18 mouse cellular contexts compared by ENCODE assay signal in the genomic region with DNA sequence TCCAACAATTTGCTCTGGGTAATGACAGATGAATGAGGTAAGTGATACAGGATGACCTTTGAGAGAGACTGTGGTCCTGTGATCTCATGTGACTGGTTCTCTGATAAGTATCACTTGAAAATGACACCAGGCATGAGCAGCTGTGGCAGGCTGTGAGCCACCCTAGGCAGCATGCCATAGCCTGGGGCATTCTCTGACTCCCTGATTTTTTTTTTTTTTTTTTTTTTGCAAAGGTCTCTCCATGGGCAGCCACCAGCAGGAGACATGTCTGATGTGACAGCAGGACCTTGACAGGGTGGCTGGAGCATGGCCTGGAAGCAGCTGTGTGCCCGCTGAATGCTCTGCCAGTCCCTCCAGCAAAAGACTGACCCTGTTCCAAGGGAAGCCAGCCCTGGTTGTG.
A peak's percentile ranks its signal among the peaks of the same experiment; 100 is the strongest.
DNase-seq lines count a peak whose midpoint lies in the region; ATAC-seq lines count a peak whose summit lies in the region.
"Had no signal": no experiment of that assay in that cellular context is flagged by ENCODE, and none has a peak within 500 bp of the region (broad histone marks: within the 10 kb centered on the region; RNA-seq: fewer than 3 reads in every experiment).

No protein-coding gene starts in this region.

- intact Hi-C loops in heart, postnatal 25 days (cut with DNase I): loop anchor here (5.0 to 10.0 kb wide), 3 partner anchors 58 to 205 kb away; no protein-coding TSS in a partner anchor

- H3K27ac ChIP-seq in hindbrain, embryonic 15.5 days (replicated peaks): no peak overlapping the region
- no peak overlapping the region for H3K27ac ChIP-seq in hindbrain, embryonic 11.5 days (ENCODE audit: low read depth, low read length)
- H3K27ac ChIP-seq: embryonic facial prominence, embryonic 12.5 days; liver, embryonic 12.5 days; neural tube, embryonic 15.5 days; stomach, postnatal 0 days had no signal

- H3K9ac ChIP-seq in hindbrain, embryonic 15.5 days: no peak overlapping the region
- no peak overlapping the region for H3K9ac ChIP-seq in hindbrain, embryonic 11.5 days (ENCODE audit: low read depth, low read length)
- H3K9ac ChIP-seq: embryonic facial prominence, embryonic 12.5 days; liver, embryonic 12.5 days; neural tube, embryonic 15.5 days had no signal

- H3K4me2 ChIP-seq in hindbrain, embryonic 15.5 days: no peak overlapping the region
- no peak overlapping the region for H3K4me2 ChIP-seq in hindbrain, embryonic 11.5 days (replicated peaks; ENCODE audit: low read depth, low read length)
- H3K4me2 ChIP-seq: embryonic facial prominence, embryonic 12.5 days; liver, embryonic 12.5 days; neural tube, embryonic 15.5 days had no signal

- H3K4me3 ChIP-seq in hindbrain, embryonic 15.5 days: no peak overlapping the region
- no peak overlapping the region for H3K4me3 ChIP-seq in hindbrain, embryonic 11.5 days (ENCODE audit: low read depth, low read length)
- H3K4me3 ChIP-seq: embryonic facial prominence, embryonic 12.5 days; liver, embryonic 12.5 days; neural tube, embryonic 15.5 days had no signal

- H3K36me3 ChIP-seq in hindbrain, embryonic 15.5 days: no peaks in the 10 kb centered on the region
- no peaks in the 10 kb centered on the region for H3K36me3 ChIP-seq in hindbrain, embryonic 11.5 days (ENCODE audit: control insufficient read depth, insufficient read depth, low read length)
- H3K36me3 ChIP-seq: embryonic facial prominence, embryonic 12.5 days; liver, embryonic 12.5 days; neural tube, embryonic 15.5 days had no signal

- no peak for DNase-seq in hindbrain, embryonic 11.5 days (ENCODE audit: low spot score)
- peak; percentile 71 for DNase-seq in heart, adult 8-10 months (ENCODE audit: low spot score)
- DNase-seq in heart, postnatal 25 days (ENCODE audit: low spot score): peak; percentile 3
- DNase-seq in lung, postnatal 36 days: no peak
- DNase-seq in frontal cortex, postnatal 25 days (ENCODE audit: low spot score in 2 of 2): no peak
- DNase-seq: cerebellum, adult 11-12 months; kidney, postnatal 10 days; lung, postnatal 14 days had no signal

- H3K27me3 ChIP-seq in hindbrain, embryonic 15.5 days: no peaks in the 10 kb centered on the region
- no peaks in the 10 kb centered on the region for H3K27me3 ChIP-seq in hindbrain, embryonic 11.5 days (ENCODE audit: control insufficient read depth, insufficient read depth, low read length)
- H3K27me3 ChIP-seq: embryonic facial prominence, embryonic 12.5 days; liver, embryonic 12.5 days; neural tube, embryonic 15.5 days had no signal

- 60% methylated on average over 1 of the region's 1 CpGs for WGBS in hindbrain, embryonic 15.5 days
- 73% methylated on average over 1 of the region's 1 CpGs for WGBS in hindbrain, embryonic 11.5 days

- ATAC-seq in hindbrain, embryonic 15.5 days (ENCODE audit: low FRiP score, low read depth): peak; percentile 23; the same call in 1 of the 2 replicates
- no peak for ATAC-seq in hindbrain, embryonic 11.5 days (ENCODE audit: low FRiP score)
- ATAC-seq in common myeloid progenitor, adult 5-6 weeks (replicated peaks; ENCODE audit: low read depth, poor library complexity, severe bottlenecking): 0 out of 2 replicates have a peak, but pooled peaks have one; percentile 15
- no peak for ATAC-seq in megakaryocyte, adult 5-6 weeks (ENCODE audit: poor library complexity, severe bottlenecking)
- ATAC-seq: CD4-positive, CD25-positive, alpha-beta regulatory T cell, adult 4 months; hindbrain, embryonic 16.5 days; liver, embryonic 12.5 days; midbrain, embryonic 16.5 days had no signal

- H3K4me1 ChIP-seq in hindbrain, embryonic 15.5 days (replicated peaks): no peaks in the 10 kb centered on the region
- H3K4me1 ChIP-seq in hindbrain, embryonic 11.5 days (replicated peaks; ENCODE audit: control insufficient read depth, insufficient read depth, low read length): no peaks in the 10 kb centered on the region
- H3K4me1 ChIP-seq: embryonic facial prominence, embryonic 12.5 days; liver, embryonic 12.5 days had no signal

- no peaks in the 10 kb centered on the region for H3K9me3 ChIP-seq in hindbrain, embryonic 15.5 days
- no peaks in the 10 kb centered on the region for H3K9me3 ChIP-seq in hindbrain, embryonic 11.5 days (ENCODE audit: control insufficient read depth, low read length)
- H3K9me3 ChIP-seq: embryonic facial prominence, embryonic 12.5 days; liver, embryonic 12.5 days; neural tube, embryonic 15.5 days had no signal

Comparison
In these comparisons a context has a peak if more than half of its experiments do, and no peak if none do; other contexts are left out.
1. ATAC-seq: peak in hindbrain, embryonic 15.5 days (single experiment) and common myeloid progenitor, adult 5-6 weeks (single experiment); none in hindbrain, embryonic 11.5 days (single experiment) and megakaryocyte, adult 5-6 weeks (single experiment).
2. DNase-seq: peak in heart, adult 8-10 months (single experiment) and heart, postnatal 25 days (single experiment); none in hindbrain, embryonic 11.5 days (single experiment), lung, postnatal 36 days (single experiment) and frontal cortex, postnatal 25 days (0 of 2).